Mouse (Mus musculus) limb, embryonic 10.5 days (tissue): ENCODE results near the gene Ecm1. TPM values are rescaled to one million over a fixed set of nuclear protein-coding genes. Genes with fewer than 3 reads are reported as not detected.

ENCODE experiments used
- DNase-seq: peaks from one replicate; pipeline ENCODE4 v3.0.0-alpha.2; 2017; ENCODE audit warnings: low spot score
- H3K27ac ChIP-seq: fragments of 300-500 bp; sonication (generic); 2 replicates; pipeline ENCODE4 v1.5.1; 2016; ENCODE audit warnings: mild to moderate bottlenecking
- H3K27me3 ChIP-seq: fragments of 300-500 bp; sonication (generic); 2 replicates; pipeline ENCODE4 v1.6.1; 2016; ENCODE audit warnings: low read depth, mild to moderate bottlenecking; ENCODE audit not compliant: poor library complexity, severe bottlenecking
- H3K36me3 ChIP-seq: fragments of 300-500 bp; sonication (generic); 2 replicates; pipeline ENCODE4 v1.6.1; 2016; ENCODE audit warnings: mild to moderate bottlenecking, moderate library complexity
- H3K4me1 ChIP-seq: fragments of 300-500 bp; sonication (generic); 2 replicates; pipeline ENCODE4 v1.6.1; 2016
- H3K4me3 ChIP-seq: fragments of 300-500 bp; sonication (generic); 2 replicates; pipeline ENCODE4 v1.5.1; 2016; ENCODE audit warnings: mild to moderate bottlenecking, moderate library complexity
- H3K9me3 ChIP-seq: fragments of 300-500 bp; sonication (generic); replicated peaks from 2 replicates; pipeline ENCODE4 v1.6.1; 2016; ENCODE audit warnings: mild to moderate bottlenecking
- WGBS: fragments of 180-500 bp; shearing (Covaris S2); methylation state at CpG from one replicate; pipeline ENCODE4 v1.1.7; 2016; 5-methylcytosine and 5-hydroxymethylcytosine counted together
- polyA plus RNA-seq: library from polyadenylated mRNA; unstranded; fragments of >200 nt; fragmentation: Nextera tagmentation; extraction: Ambion mirVana; gene quantifications from 2 replicates; pipeline ENCODE4 v1.2.1, GENCODE M21; 2016

Gene Ecm1
- polyA plus RNA-seq, result 7.5 and 11.1 TPM in 2 replicates

- peak within 1 kb of the TSS; percentile 50 for H3K27ac ChIP-seq
- 79% methylated on average over 7 of the region's 7 CpGs for WGBS
- no peaks in the 10 kb centered on the region for H3K27me3 ChIP-seq
- no peaks in the 10 kb centered on the region for H3K9me3 ChIP-seq
- H3K4me3 ChIP-seq, result no peak within 1 kb of the TSS
- no peak for DNase-seq
- peaks cover 13% of the 10 kb centered on the region for H3K4me1 ChIP-seq
- peaks cover 97% of the 10 kb centered on the region for H3K36me3 ChIP-seq
These were observed at the start of gene Ecm1 for GRCm38 (mm10) chr3:95739353-95740104. Gene Ecm1, minus strand, starts transcription at chr3:95739569.

- peaks cover 82% of the 10 kb centered on the region for H3K36me3 ChIP-seq
- DNase-seq, result no peak
- no peaks in the 10 kb centered on the region for H3K4me1 ChIP-seq
- H3K27me3 ChIP-seq, result no peaks in the 10 kb centered on the region
- no peak overlapping the region for H3K4me3 ChIP-seq
- no peaks in the 10 kb centered on the region for H3K9me3 ChIP-seq
- WGBS, result 91% methylated on average over 4 of the region's 4 CpGs
- no peak overlapping the region for H3K27ac ChIP-seq
These were observed 46.1 kb upstream of the Ecm1 start for GRCm38 (mm10) chr3:95785501-95785900.

GRCm38 (mm10) chr3:95771985-95772384 is 32.6 kb upstream of the Ecm1 start:
- Histone ChIP-seq H3K27me3 (no peaks in the 10 kb centered on the region), H3K36me3 (peaks cover 98% of the 10 kb centered on the region), H3K4me1 (no peaks in the 10 kb centered on the region), H3K9me3 (no peaks in the 10 kb centered on the region), H3K27ac (no peak overlapping the region), H3K4me3 (no peak overlapping the region)
- no peak for DNase-seq

GRCm38 (mm10) chr3:95765534-95765933 is 26.2 kb upstream of the Ecm1 start:
- H3K27ac ChIP-seq, result no peak overlapping the region
- peaks cover 79% of the 10 kb centered on the region for H3K36me3 ChIP-seq
- 96% methylated on average over 10 of the region's 10 CpGs for WGBS
- H3K4me3 ChIP-seq, result no peak overlapping the region
- DNase-seq, result no peak
- no peaks in the 10 kb centered on the region for H3K9me3 ChIP-seq
- H3K4me1 ChIP-seq, result no peaks in the 10 kb centered on the region
- H3K27me3 ChIP-seq, result no peaks in the 10 kb centered on the region

GRCm38 (mm10) chr3:95763811-95764210 is 24.4 kb upstream of the Ecm1 start:
- Histone ChIP-seq H3K36me3 (peaks cover 62% of the 10 kb centered on the region), H3K4me1 (no peaks in the 10 kb centered on the region), H3K27me3 (no peaks in the 10 kb centered on the region), H3K9me3 (no peaks in the 10 kb centered on the region), H3K4me3 (no peak overlapping the region), H3K27ac (no peak overlapping the region)
- 86% methylated on average over 10 of the region's 10 CpGs for WGBS
- no peak for DNase-seq

- no peaks in the 10 kb centered on the region for H3K4me1 ChIP-seq
- H3K9me3 ChIP-seq, result no peaks in the 10 kb centered on the region
- 80% methylated on average over 6 of the region's 6 CpGs for WGBS
- no peak overlapping the region for H3K4me3 ChIP-seq
- no peak overlapping the region for H3K27ac ChIP-seq
- DNase-seq, result no peak
- H3K36me3 ChIP-seq, result peaks cover 53% of the 10 kb centered on the region
- H3K27me3 ChIP-seq, result no peaks in the 10 kb centered on the region
These were observed 23.6 kb upstream of the Ecm1 start for GRCm38 (mm10) chr3:95762961-95763360.

GRCm38 (mm10) chr3:95761771-95762170 is 22.4 kb upstream of the Ecm1 start:
- no peaks in the 10 kb centered on the region for H3K9me3 ChIP-seq
- no peaks in the 10 kb centered on the region for H3K4me1 ChIP-seq
- peaks cover 41% of the 10 kb centered on the region for H3K36me3 ChIP-seq
- WGBS, result 81% methylated on average over 4 of the region's 4 CpGs
- no peak overlapping the region for H3K27ac ChIP-seq
- H3K4me3 ChIP-seq, result no peak overlapping the region
- H3K27me3 ChIP-seq, result no peaks in the 10 kb centered on the region
- no peak for DNase-seq

- no peaks in the 10 kb centered on the region for H3K27me3 ChIP-seq
- H3K9me3 ChIP-seq, result no peaks in the 10 kb centered on the region
- H3K4me1 ChIP-seq, result no peaks in the 10 kb centered on the region
- no peak overlapping the region for H3K27ac ChIP-seq
- peaks cover 30% of the 10 kb centered on the region for H3K36me3 ChIP-seq
- no peak for DNase-seq
- H3K4me3 ChIP-seq, result no peak overlapping the region
These were observed 21.3 kb upstream of the Ecm1 start for GRCm38 (mm10) chr3:95760656-95761055.

GRCm38 (mm10) chr3:95760106-95760505 is 20.7 kb upstream of the Ecm1 start, which contains the start of gene Tars2:
Gene Tars2, minus strand, starts transcription at chr3:95760206.
- Histone ChIP-seq H3K27me3 (no peaks in the 10 kb centered on the region), H3K4me3 (no peak within 1 kb of the TSS), H3K4me1 (no peaks in the 10 kb centered on the region; the same call in 1 of the 2 replicates), H3K9me3 (no peaks in the 10 kb centered on the region), H3K36me3 (peaks cover 24% of the 10 kb centered on the region), H3K27ac (no peak within 1 kb of the TSS)
- 84% methylated on average over 6 of the region's 6 CpGs for WGBS
- no peak for DNase-seq

- Histone ChIP-seq H3K4me3 (no peak overlapping the region), H3K27me3 (no peaks in the 10 kb centered on the region), H3K4me1 (peaks cover 6% of the 10 kb centered on the region; the same call in 1 of the 2 replicates), H3K27ac (no peak overlapping the region), H3K9me3 (no peaks in the 10 kb centered on the region), H3K36me3 (peaks cover 10% of the 10 kb centered on the region)
- WGBS, result 57% methylated on average over 9 of the region's 9 CpGs
- DNase-seq, result no peak
These were observed 19.3 kb upstream of the Ecm1 start for GRCm38 (mm10) chr3:95758467-95759218.

- H3K9me3 ChIP-seq, result no peaks in the 10 kb centered on the region
- DNase-seq, result no peak
- no peak overlapping the region for H3K4me3 ChIP-seq
- H3K36me3 ChIP-seq, result peaks cover 13% of the 10 kb centered on the region
- no peaks in the 10 kb centered on the region for H3K27me3 ChIP-seq
- 88% methylated on average over 2 of the region's 2 CpGs for WGBS
- peaks cover 7% of the 10 kb centered on the region; the same call in 1 of the 2 replicates for H3K4me1 ChIP-seq
- no peak overlapping the region for H3K27ac ChIP-seq
These were observed 17.4 kb upstream of the Ecm1 start for GRCm38 (mm10) chr3:95756808-95757207.

- DNase-seq, result peak; percentile 86
- Histone ChIP-seq H3K4me3 (peak overlapping the region; percentile 84), H3K4me1 (peaks cover 7% of the 10 kb centered on the region; the same call in 1 of the 2 replicates), H3K27ac (peak overlapping the region; percentile 86), H3K27me3 (no peaks in the 10 kb centered on the region), H3K36me3 (peaks cover 35% of the 10 kb centered on the region), H3K9me3 (no peaks in the 10 kb centered on the region)
- under 1% methylated on average over 30 of the region's 30 CpGs for WGBS
These were observed 15.2 kb upstream of the Ecm1 start for GRCm38 (mm10) chr3:95754345-95755206.
